Mouse (Mus musculus): Measurements from ENCODE around the gene Zfp146.
"Not testable (repeated sequence)": the region's sequence is repeated elsewhere in the genome, so short reads cannot be mapped to it uniquely, and the experiment has no call there.

Zfp146 gene

GRCm38 (mm10) chr7:30129900-30130299 lies 39.6 kb downstream of the Zfp146 start:
- DNase-seq (ENCODE audit: low spot score in 2 of 2), result no peak

GRCm38 (mm10) chr7:30122188-30122530 lies 47.4 kb downstream of the Zfp146 start:
- DNase-seq (ENCODE audit: low spot score in 2 of 2), result no peak

GRCm38 (mm10) chr7:30121308-30122187 lies 48.0 kb downstream of the Zfp146 start, which contains the start of gene Zfp382:
Gene Zfp382 (plus strand): TSS chr7:30121942.
- DNase-seq (ENCODE audit: low spot score in 2 of 2), result peak; percentile 71 to 87

GRCm38 (mm10) chr7:30117935-30118334 lies 51.6 kb downstream of the Zfp146 start:
- not testable (repeated sequence) for DNase-seq (ENCODE audit: low spot score in 2 of 2)

- DNase-seq (ENCODE audit: low spot score in 2 of 2), result no peak
These were observed 53.5 kb downstream of the Zfp146 start for GRCm38 (mm10) chr7:30116076-30116475.

All from cerebellum, postnatal 4 days (tissue).